Mouse (Mus musculus) liver, adult 2 months (tissue): ENCODE measurements around the gene Cbx5. TPM values are rescaled to one million over a fixed set of nuclear protein-coding genes. Genes with fewer than 3 reads are reported as not detected.

Experiments used
- DNase-seq: peaks from one replicate; pipeline ENCODE4 v3.0.0-alpha.2; 2011; ENCODE audit warnings: low read depth, low spot score; ENCODE audit errors: extremely low read depth
- H3K27ac ChIP-seq: fragments of 200-500 bp; replicated peaks from 2 replicates; pipeline ENCODE4 v1.5.1; 2012; ENCODE audit warnings: low read depth, mild to moderate bottlenecking, control low read depth, inconsistent platforms, low read length; ENCODE audit not compliant: insufficient read depth
- H3K27me3 ChIP-seq: fragments of 200-500 bp; 2 replicates; pipeline ENCODE4 v1.6.1; 2012; ENCODE audit warnings: mild to moderate bottlenecking, moderate library complexity, low read length, inconsistent platforms; ENCODE audit not compliant: control insufficient read depth, insufficient read depth
- H3K36me3 ChIP-seq: fragments of 200-500 bp; 2 replicates; pipeline ENCODE4 v1.6.1; 2012; ENCODE audit warnings: low read length, inconsistent platforms; ENCODE audit not compliant: control insufficient read depth, insufficient read depth
- H3K4me1 ChIP-seq: fragments of 200-500 bp; 2 replicates; pipeline ENCODE4 v1.6.1; 2011; ENCODE audit warnings: low read length; ENCODE audit not compliant: control insufficient read depth, insufficient read depth
- H3K4me3 ChIP-seq: fragments of 200-500 bp; 2 replicates; pipeline ENCODE4 v1.5.1; 2011; ENCODE audit warnings: low read depth, mild to moderate bottlenecking, control low read depth, low read length, moderate library complexity; ENCODE audit not compliant: insufficient read depth
- H3K79me2 ChIP-seq: fragments of 200-500 bp; 2 replicates; pipeline ENCODE4 v1.6.1; 2012; ENCODE audit warnings: inconsistent platforms, mild to moderate bottlenecking, low read length, moderate library complexity; ENCODE audit not compliant: control insufficient read depth, insufficient read depth
- H3K9ac ChIP-seq: fragments of 200-500 bp; 2 replicates; pipeline ENCODE4 v1.6.1; 2012; ENCODE audit warnings: low read depth, mild to moderate bottlenecking, control low read depth, inconsistent platforms, low read length
- CTCF ChIP-seq: fragments of 200-500 bp; IDR thresholded peaks from 2 replicates; pipeline ENCODE4 v1.5.1; 2011; ENCODE audit warnings: low read depth, low read length, control low read depth
- POLR2A ChIP-seq: fragments of 200-500 bp; IDR thresholded peaks from 2 replicates; pipeline ENCODE4 v1.6.1; 2011; ENCODE audit warnings: low read length, control low read depth; ENCODE audit not compliant: insufficient read depth; ENCODE audit errors: extremely low read depth
- WGBS: fragments of 180-500 bp; shearing (Covaris S2); methylation state at CpG from one replicate; pipeline ENCODE4 v1.1.7; 2018; 5-methylcytosine and 5-hydroxymethylcytosine counted together
- polyA plus RNA-seq: library from polyadenylated mRNA; depleted of rRNA; stranded (reverse); fragments of >200 nt; gene quantifications from 2 replicates; pipeline ENCODE4 v1.2.3, GENCODE M21; 2012
- total RNA-seq: library from RNA; depleted of rRNA; stranded (reverse); fragments of >200 nt; gene quantifications from 2 replicates; pipeline ENCODE4 v1.2.3, GENCODE M21; 2014

The Cbx5 gene
- total and polyA plus RNA-seq, 2 experiments = 4.2 to 14.1 TPM

GRCm38 (mm10) chr15:103227572-103227971 is 12.0 kb downstream of the Cbx5 start:
- Histone ChIP-seq H3K27ac (no peak overlapping the region; the same call in 1 of the 2 replicates), H3K79me2 (peaks cover 7% of the 10 kb centered on the region; the same call in 1 of the 2 replicates), H3K4me3 (no peak overlapping the region), H3K36me3 (no peaks in the 10 kb centered on the region), H3K27me3 (no peaks in the 10 kb centered on the region), H3K9ac (no peak overlapping the region), H3K4me1 (no peaks in the 10 kb centered on the region; the same call in 1 of the 2 replicates)
- TF ChIP-seq POLR2A = no peak
- TF ChIP-seq CTCF = no peak
- no peak for DNase-seq
- 41% methylated on average over 2 of the region's 2 CpGs for WGBS

- WGBS = 90% methylated on average over 3 of the region's 3 CpGs
- TF ChIP-seq CTCF = no peak
These were observed 12.6 kb downstream of the Cbx5 start for GRCm38 (mm10) chr15:103227022-103227421.

GRCm38 (mm10) chr15:103224161-103224560 is 15.5 kb downstream of the Cbx5 start:
- no peaks in the 10 kb centered on the region for H3K27me3 ChIP-seq
- H3K27ac ChIP-seq = no peak overlapping the region
- H3K79me2 ChIP-seq = peaks cover 10% of the 10 kb centered on the region; the same call in 1 of the 2 replicates
- TF ChIP-seq POLR2A = no peak
- no peak for TF ChIP-seq CTCF
- WGBS = 97% methylated on average over 2 of the region's 2 CpGs
- H3K9ac ChIP-seq = no peak overlapping the region
- no peaks in the 10 kb centered on the region; the same call in 1 of the 2 replicates for H3K4me1 ChIP-seq
- DNase-seq = no peak
- H3K36me3 ChIP-seq = no peaks in the 10 kb centered on the region
- H3K4me3 ChIP-seq = no peak overlapping the region

More at GRCm38 (mm10) chr15:103227022-103227421, 12.6 kb downstream of the Cbx5 start:
- Histone ChIP-seq H3K36me3 (no peaks in the 10 kb centered on the region), H3K4me3 (no peak overlapping the region), H3K9ac (no peak overlapping the region), H3K4me1 (no peaks in the 10 kb centered on the region; the same call in 1 of the 2 replicates), H3K27ac (no peak overlapping the region), H3K79me2 (peaks cover 7% of the 10 kb centered on the region; the same call in 1 of the 2 replicates), H3K27me3 (no peaks in the 10 kb centered on the region)
- no peak for DNase-seq

- no peak overlapping the region for H3K27ac ChIP-seq
- no peak for DNase-seq
These were observed 18.2 kb downstream of the Cbx5 start for GRCm38 (mm10) chr15:103221386-103221785.

GRCm38 (mm10) chr15:103220785-103221184 is 18.8 kb downstream of the Cbx5 start:
- H3K27ac ChIP-seq = no peak overlapping the region
- peaks cover 8% of the 10 kb centered on the region; the same call in 1 of the 2 replicates for H3K79me2 ChIP-seq
- WGBS = 27% methylated on average over 3 of the region's 3 CpGs
- DNase-seq = peak; percentile 37
- H3K36me3 ChIP-seq = no peaks in the 10 kb centered on the region
- H3K4me1 ChIP-seq = peaks cover 3% of the 10 kb centered on the region; the same call in 1 of the 2 replicates
- no peaks in the 10 kb centered on the region for H3K27me3 ChIP-seq
- no peak overlapping the region for H3K4me3 ChIP-seq
- TF ChIP-seq CTCF = no peak
- TF ChIP-seq POLR2A = no peak
- no peak overlapping the region for H3K9ac ChIP-seq

More at GRCm38 (mm10) chr15:103221386-103221785, 18.2 kb downstream of the Cbx5 start:
- no peaks in the 10 kb centered on the region for H3K36me3 ChIP-seq
- H3K27me3 ChIP-seq = no peaks in the 10 kb centered on the region
- WGBS = 78% methylated on average over 1 of the region's 1 CpGs
- TF ChIP-seq POLR2A = no peak
- TF ChIP-seq CTCF = no peak
- no peak overlapping the region for H3K9ac ChIP-seq
- no peak overlapping the region for H3K4me3 ChIP-seq
- H3K79me2 ChIP-seq = peaks cover 8% of the 10 kb centered on the region; the same call in 1 of the 2 replicates
- no peaks in the 10 kb centered on the region; the same call in 1 of the 2 replicates for H3K4me1 ChIP-seq

GRCm38 (mm10) chr15:103216052-103216451 is 23.6 kb downstream of the Cbx5 start:
- DNase-seq = no peak
- H3K4me1 ChIP-seq = peaks cover 3% of the 10 kb centered on the region; the same call in 1 of the 2 replicates
- TF ChIP-seq POLR2A (no peak), CTCF (no peak)
- H3K4me3 ChIP-seq = no peak overlapping the region
- H3K27me3 ChIP-seq = no peaks in the 10 kb centered on the region
- WGBS = 74% methylated on average over 2 of the region's 2 CpGs
- H3K9ac ChIP-seq = no peak overlapping the region
- peaks cover 13% of the 10 kb centered on the region for H3K36me3 ChIP-seq
- H3K79me2 ChIP-seq = peaks cover 8% of the 10 kb centered on the region; the same call in 1 of the 2 replicates
- H3K27ac ChIP-seq = no peak overlapping the region
